Mouse (Mus musculus): ENCODE results near the gene Sestd1. TPM values are rescaled to one million over a fixed set of nuclear protein-coding genes. Genes with fewer than 3 reads are reported as not detected.

The Sestd1 gene
- total RNA-seq, 2 experiments from 2014 or later: 113 to 119 TPM

DNA sequence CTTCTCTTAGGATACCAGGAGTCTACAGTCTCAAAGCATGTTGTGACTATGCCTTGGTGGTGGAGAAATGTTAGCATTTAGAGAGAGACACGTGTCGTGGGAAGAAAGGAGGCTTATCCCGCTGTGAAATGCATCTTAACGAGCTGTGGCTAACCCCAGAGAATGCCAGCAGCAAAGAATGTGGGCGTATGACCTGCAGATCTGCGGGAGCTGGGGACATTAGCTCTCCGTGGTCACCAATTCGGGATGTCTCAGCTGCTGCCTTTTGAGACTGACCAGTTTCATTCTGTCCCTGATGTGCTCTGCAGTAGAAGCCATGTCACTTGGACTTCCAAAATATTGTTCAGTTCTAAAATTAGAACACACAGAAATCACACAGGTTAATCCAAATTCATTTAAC is 93.5 kb downstream of the Sestd1 start:
- no peak for DNase-seq (ENCODE audit: extremely low spot score in 1 of 2, low spot score in 2 of 2)
- intact Hi-C loops (cut with DNase I): no loop called here

DNA sequence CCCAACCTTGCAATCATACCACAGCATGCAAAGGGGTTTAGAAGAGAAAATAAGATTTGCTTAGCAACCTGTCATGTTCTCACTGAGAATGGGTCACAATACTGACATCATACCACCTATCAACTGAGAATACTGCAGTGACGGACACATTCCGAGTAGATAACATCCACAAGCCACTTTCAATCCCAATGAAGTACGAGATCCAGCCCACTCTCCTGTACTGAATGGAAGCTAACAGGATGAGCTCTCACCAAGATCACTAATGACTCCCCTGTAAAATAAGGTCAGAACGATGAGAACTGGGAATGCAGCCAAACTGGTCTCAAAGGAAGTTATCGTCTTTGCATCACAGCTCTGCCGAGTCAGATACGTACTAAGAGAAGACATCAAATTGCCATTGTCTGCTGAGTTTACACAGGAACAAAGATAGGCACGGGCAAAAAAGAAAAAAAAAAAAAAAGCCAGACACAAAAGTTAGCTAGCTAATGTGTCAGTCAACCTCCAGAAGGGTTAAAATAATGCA is 96.3 kb downstream of the Sestd1 start:
- no peak for DNase-seq (ENCODE audit: extremely low spot score in 1 of 2, low spot score in 2 of 2)
- intact Hi-C loops (cut with DNase I): no loop called here

DNA sequence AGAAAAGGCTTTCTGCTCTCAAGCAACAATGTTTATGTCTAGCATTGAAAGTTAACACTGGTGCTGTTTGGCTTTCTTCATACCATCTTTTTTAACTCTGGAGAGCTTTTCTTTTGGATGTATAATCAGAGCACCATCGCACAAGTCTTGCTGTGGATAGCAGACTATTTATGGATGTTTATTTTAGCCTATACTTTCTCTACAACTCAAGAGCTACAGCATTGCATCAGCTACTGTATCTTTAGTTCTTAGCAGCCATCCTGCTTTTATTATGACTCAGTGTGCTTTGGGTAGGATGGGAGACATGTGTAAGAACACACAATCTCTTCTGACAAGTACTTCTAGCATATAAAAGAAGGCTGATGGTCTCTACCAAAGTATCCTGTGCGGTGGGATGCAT is 96.7 kb downstream of the Sestd1 start:
- intact Hi-C loops (cut with DNase I): no loop called here
- no peak for DNase-seq (ENCODE audit: extremely low spot score in 1 of 2, low spot score in 2 of 2)

DNA sequence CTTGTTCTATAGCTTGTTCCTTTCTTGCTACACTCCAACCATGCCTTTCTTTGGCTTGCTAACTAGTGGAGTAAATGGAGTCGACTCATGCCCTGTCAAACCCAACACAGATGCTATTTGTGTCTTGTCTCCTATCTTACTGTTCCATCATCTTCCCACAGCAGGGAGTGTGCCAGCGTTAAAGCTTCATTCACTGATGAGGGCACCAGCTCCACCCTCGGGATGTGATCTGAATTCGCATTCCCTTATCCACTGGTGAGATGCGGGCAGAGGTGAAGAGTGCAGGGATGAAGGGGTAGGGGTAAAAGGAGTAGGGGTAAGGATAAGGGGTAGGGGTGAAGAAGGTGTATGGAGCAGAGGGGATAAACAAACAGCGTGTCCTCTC is 97.4 kb downstream of the Sestd1 start:
- no peak for DNase-seq (ENCODE audit: extremely low spot score in 1 of 2, low spot score in 2 of 2)
- intact Hi-C loops (cut with DNase I): no loop called here

DNA sequence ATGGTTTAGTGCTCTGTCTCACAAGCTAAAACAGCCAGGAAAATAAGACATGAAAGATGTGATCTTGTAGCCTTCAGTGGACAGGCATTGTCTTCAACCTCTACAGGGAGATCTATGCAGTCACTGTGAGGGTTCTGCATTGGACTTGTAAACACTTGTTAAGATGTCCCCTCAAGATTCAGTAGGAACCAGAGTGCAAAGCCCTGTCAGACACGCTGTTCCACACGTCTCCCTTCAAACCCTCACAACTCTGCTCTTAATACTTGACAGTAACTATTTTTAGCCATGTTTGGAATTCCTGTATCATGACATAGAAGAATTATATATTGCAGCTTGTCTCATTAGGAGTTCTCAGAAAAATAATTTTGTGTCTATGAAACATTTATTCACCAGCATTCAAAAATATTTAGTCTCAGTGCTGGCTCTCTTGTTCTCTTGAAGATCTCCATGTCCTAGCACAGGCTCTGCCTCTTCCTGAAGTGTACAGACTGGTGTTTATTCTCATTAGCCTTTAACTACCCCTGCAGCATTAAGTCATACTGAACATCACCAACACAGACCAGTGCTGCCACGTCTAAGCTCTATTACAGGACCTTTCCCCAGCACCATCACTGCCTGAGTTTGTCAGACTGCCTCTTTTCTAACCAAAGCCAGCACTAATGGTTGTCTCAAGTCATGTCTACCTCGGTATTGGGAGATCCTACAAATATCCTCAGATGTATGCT is 98.0 kb downstream of the Sestd1 start:
- intact Hi-C loops (cut with DNase I): no loop called here
- DNase-seq (ENCODE audit: extremely low spot score in 1 of 2, low spot score in 2 of 2): no peak

DNA sequence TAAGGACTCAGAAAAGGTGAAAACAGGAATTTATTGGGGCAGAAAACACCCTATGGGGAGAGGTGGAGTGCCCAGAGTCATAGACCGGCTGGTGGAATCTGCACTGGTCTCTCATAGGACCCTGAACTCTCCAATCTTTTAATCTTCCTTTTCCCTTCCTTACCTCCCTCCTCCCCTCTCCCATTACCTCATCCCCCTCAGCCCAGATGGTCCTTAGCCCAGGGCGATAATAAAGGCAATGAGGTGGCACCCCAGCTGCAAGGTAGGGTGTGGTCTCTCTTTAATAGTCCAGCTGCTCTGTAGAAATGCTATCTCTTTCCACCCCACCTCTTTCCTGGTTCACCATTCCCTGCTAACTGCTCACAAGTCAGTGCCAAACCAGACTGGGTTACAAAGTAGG is 102.9 kb downstream of the Sestd1 start:
- DNase-seq (ENCODE audit: extremely low spot score in 1 of 2, low spot score in 2 of 2): no peak
- intact Hi-C loops (cut with DNase I): no loop called here

DNA sequence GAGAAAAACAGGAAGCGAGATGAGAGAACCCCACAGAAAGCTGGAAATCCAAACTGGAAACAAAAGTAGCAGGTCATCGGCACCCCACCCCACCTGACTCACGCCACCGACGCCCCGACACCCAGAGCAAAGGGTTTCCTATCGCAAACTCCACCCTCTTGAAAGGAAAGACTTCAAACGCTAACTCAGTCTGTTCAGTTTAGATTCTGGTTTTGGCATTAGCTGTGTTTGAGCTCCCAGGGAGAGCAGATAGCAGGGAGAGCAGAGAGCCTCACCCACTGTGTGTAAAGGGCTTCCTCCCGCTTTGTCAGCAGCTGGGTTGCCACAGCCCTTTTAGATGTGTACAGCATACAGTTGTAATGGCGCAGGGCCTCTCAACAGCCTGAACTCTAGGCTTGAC is 104.0 kb downstream of the Sestd1 start:
- intact Hi-C loops (cut with DNase I): no loop called here
- DNase-seq (ENCODE audit: extremely low spot score in 1 of 2, low spot score in 2 of 2): peak in 1 of 2 experiments; percentile 72

DNA sequence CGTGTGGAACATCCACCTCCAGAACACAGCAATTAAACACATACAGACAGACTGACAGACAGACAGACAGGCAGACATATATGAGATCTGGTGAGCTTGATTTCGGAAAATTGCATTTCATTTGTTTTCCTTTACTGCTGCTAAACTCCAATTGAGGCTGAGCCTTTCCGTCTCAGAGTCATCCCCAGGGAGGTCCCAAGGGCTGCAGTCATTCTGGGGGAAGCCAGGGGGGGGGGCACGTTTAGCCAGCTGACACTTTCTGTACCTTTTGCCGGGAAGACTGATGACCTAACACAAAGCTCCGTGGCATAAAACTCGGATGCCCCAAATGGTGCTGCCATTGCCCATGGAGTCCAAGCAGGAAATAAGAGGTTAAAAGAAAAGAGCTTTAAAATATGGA is 105.0 kb downstream of the Sestd1 start:
- intact Hi-C loops (cut with DNase I): no loop called here
- DNase-seq (ENCODE audit: extremely low spot score in 1 of 2, low spot score in 2 of 2): no peak

DNA sequence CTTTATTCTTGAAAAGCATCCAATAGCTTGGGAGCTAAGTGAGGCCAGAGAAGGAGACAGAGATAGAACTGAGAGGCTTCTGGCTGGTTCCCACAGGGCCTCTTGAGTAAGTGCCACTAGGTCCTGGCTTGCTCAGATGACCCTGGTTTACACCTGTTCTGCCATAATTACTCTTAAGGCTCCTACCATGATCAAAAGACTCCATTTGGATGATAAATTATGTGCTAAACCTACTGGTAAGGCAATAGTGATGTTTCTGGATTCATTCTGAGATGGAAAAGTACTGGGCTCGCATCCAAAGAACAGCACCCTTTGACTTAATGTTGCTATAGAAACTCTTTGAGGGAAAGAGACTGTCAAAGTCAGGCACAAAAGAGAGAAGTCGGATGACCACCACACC is 106.1 kb downstream of the Sestd1 start:
- intact Hi-C loops (cut with DNase I): no loop called here
- no peak for DNase-seq (ENCODE audit: extremely low spot score in 1 of 2, low spot score in 2 of 2)

DNA sequence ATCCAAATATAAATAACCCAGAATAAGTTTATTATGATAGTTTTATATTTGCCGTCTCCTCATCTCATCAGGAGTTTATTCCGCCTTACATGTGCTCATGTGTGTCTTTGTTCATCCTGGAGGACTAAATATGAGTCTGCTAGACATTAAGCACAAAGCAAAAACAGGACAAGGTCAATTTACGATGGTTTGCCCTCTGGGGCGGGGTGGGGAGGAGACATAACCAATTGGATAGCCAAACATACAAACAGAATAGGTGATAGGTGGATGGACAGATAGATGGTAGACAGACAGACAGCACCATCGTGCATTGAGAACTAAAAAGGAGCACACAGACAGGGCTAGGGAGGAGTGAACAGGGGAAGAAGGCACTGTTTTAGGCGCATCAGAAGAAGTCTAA is 106.6 kb downstream of the Sestd1 start:
- DNase-seq (ENCODE audit: extremely low spot score in 1 of 2, low spot score in 2 of 2): no peak

DNA sequence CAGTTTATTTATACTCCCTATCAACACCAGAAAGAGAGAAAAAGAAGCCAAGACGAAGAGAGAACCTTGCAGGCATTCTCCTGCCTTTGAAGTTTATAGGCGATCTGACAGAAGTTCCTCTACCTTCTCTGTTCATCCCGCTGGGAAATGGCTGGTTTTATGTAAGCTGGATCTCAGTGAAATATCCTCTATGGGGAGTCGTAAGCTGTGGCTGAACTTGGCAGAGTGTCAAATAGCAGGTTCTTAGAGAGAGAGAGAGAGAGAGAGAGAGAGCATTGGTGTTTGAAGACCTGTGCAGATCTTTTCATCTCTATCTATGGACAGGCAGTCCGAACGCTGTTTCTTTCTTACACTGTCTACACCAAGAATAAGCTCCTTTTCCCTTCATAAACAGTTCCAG is 107.0 kb downstream of the Sestd1 start:
- intact Hi-C loops (cut with DNase I): no loop called here
- no peak for DNase-seq (ENCODE audit: extremely low spot score in 1 of 2, low spot score in 2 of 2)

More for the DNA sequence above, 106.6 kb downstream of the Sestd1 start:
- intact Hi-C loops (cut with DNase I): no loop called here

DNA sequence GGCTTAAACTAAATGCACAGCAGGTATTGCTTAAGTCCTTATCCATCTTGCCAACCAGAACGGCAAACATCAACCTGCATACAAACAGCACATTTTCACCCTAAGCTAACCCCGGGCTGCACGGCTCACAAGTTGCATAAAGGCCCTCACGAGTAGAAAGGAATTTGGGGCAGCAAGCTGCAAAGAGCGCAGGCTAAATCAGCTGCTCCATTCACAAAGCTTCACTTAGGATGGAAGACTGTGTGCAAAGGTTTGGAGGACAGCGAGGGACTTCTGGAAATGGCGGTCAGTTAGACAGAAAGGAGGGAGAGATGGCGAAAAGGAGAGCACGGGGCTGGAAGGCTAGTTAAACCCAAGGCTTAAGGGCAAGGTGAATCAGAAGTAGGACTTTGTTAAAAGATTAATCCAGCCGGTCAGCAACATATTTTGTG is 108.1 kb downstream of the Sestd1 start:
- DNase-seq (ENCODE audit: extremely low spot score in 1 of 2, low spot score in 2 of 2): no peak

DNA sequence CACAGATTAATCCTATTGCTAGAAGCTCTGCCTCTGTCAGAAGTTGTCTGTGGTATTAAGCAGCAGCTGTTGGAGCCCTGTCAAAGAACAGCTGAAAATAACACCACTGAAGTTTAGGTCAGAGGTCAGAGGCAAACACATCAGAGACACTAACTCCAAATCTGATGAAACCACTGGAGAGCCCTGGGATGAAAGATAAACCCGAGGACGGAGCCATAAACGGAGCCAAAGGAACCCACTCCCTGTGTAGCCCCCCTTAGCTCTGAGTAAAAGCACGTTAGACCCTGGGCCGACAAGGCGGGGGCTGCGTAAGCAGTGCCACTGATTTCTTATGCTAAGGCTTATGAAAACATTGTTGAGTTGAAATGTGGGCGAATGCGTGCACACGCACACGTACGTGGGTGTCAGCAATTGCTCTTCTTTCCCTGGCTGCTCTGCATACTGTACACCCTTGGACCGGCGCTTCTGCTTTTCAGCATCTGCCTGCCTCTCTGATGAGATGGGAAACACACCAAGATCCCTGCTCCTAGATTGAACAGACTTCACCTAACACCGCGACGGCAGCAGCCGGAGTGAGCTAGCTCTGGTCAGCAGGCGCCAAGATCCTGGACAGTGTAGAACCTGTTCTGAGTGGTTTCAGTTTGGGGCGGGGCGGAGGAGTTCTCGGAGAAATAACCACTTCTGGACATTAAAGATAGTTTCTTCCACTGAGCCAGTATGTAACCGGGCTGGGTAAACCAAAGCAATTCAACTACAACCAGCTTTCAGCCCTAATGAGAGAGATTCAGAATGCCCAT is 108.8 kb downstream of the Sestd1 start:
- intact Hi-C loops (cut with DNase I): no loop called here
- DNase-seq (ENCODE audit: extremely low spot score in 1 of 2, low spot score in 2 of 2): peak in 1 of 2 experiments; percentile 53

More for the DNA sequence above, 108.1 kb downstream of the Sestd1 start:
- intact Hi-C loops (cut with DNase I): no loop called here

DNA sequence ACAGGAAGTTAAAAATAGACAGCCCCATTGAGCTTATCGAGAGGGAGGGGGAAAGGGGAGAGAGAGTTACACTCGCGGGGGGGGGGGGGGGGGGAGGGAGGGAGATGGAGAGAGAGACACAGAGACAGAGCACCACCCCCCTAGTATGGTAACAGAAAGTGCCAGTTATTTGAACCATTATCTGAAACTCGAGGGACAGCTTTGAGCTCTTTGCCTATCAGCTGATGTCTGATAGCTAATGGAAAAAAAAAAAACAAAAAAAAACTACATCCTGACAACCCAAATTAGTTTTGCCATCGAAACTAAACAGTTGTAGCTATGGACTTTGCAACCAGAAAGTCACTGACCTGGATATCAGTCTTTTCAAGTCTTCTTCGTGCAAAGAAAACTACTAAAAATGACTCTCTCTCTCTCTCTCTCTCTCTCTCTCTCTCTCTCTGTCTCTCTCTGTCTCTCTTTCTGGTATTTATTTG is 109.7 kb downstream of the Sestd1 start, which contains the start of gene Ccdc141:
TSS of gene Ccdc141 (minus strand) at position 4 of the 473 bp plus-strand sequence.
- intact Hi-C loops (cut with DNase I): no loop called here
- no peak for DNase-seq (ENCODE audit: extremely low spot score in 1 of 2, low spot score in 2 of 2)

DNA sequence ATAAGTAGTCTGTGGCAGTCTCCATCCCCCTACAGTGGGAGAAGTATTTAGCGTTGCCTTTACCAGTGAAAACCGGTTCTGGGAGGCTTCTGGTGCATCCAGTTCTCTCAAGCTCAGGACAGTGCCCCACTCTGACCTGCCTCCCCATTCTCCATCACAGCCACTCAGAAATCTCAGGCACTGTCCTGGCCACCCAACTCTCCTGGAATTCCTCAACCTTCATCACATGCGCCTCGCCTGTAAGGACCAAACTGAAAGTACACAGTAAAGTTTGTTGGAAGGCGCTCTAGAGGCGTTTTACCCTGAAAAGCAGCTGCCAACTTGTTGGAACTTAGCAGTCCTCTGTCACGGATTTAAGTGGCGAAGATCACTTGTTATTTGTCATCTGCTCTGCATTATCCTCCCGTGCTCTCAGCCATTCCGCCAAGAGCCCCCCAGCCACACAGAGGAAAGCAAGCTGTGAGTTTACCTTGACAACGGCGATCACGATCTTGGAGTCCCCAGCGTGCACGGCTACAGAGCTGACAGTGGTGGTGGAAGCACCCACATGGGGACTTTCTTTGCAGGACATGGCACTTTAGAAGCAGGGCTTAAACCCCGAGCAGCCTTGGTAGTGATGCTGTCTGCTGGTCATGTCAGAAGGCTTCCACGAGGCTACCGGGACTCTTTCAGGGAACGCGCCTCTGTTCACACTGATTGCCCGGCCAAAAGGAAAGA is 110.3 kb downstream of the Sestd1 start:
- intact Hi-C loops (cut with DNase I): no loop called here
- DNase-seq (ENCODE audit: extremely low spot score in 1 of 2, low spot score in 2 of 2): no peak

DNA sequence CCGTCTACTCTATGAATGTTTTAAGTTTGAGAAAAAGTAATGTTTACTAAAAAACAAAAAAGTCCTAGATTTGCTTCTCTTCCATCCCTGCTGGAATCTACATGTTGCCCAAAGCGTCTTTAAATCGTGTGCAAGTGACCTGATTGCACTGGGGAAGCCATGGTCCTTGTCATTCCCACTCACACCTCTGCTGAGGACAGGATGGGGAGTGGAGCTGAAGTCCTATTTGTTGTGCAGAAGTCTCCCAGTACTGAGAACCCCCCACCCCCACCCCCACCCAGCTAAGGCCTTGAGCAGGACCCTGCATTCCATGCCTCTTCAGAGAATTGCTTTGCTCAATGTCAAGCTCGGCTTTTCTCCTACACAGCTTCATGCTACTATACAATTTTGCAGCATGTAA is 111.2 kb downstream of the Sestd1 start:
- DNase-seq (ENCODE audit: extremely low spot score in 1 of 2, low spot score in 2 of 2): no peak
- intact Hi-C loops (cut with DNase I): no loop called here

DNA sequence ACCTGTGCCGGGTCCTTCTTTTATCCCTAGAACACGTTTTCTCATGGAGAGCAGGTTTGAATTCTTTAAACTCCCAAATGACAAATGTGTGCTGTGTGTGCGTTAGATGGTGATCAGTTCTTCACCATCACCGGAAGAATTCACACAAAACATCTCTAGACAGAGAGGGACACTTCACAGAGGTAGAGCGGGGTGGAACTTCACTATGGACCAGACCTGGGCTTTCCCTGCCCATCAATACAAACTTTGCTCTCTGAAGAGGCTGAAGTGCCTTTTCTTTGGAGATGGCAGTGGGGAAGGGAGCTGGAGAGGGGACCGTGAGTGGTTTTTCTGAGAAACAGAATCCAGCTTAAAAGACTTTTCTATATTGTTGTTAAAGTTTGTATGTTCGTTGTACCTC is 111.6 kb downstream of the Sestd1 start:
- intact Hi-C loops (cut with DNase I): no loop called here
- DNase-seq (ENCODE audit: extremely low spot score in 1 of 2, low spot score in 2 of 2): no peak

DNA sequence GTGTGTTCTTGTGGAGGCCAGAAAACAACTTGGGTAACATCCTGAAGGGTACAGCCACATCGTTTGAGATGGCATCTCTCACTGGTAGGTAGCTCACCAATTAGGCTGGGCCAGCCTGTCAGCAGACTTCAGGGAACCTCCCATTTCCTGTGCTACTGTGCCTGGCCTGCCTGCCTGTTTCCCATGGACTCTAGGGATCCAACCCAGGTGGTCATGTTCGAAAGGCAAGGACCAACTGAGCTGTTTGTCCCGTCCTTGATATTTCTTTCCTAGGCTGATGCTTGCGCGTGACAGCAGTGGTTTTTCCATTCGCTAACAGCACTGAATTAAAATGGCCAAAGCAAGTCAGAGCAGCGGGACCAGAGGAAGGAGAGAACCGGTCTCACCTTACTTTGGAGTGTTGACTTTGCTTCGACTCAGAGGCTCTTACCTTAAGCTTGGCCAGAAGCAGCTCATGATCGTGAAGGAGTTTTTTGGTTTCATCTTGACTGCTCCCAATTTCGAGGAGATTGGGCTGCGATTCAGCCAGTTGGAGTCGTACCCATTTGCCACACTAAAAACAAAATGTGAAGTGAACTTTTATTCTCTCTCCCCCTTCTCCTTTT is 112.2 kb downstream of the Sestd1 start:
- peak in 1 of 2 experiments; percentile 50 for DNase-seq (ENCODE audit: extremely low spot score in 1 of 2, low spot score in 2 of 2)
- intact Hi-C loops (cut with DNase I): no loop called here

DNA sequence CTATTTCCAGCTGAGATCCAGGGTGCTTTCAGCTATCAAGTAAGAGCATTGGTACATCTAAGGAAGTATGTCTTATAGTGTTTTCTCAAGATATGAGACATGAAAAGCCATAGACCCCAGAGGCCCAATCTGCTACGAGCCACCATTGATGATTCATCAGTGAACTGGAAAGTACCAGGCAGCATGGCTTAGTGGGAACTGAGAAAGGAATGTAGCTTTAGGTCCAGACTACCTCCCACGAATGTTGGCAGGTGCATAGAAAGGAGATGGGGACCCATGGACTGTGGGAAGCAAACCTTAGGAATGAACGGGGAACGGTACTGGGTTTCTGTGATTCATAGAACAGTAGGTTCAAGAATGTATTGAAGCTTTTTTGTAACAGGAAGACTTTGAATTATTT is 114.0 kb downstream of the Sestd1 start:
- intact Hi-C loops (cut with DNase I): no loop called here
- DNase-seq (ENCODE audit: extremely low spot score in 1 of 2, low spot score in 2 of 2): no peak
